Mouse (Mus musculus) lung, embryonic 14.5 days (tissue): ENCODE measurements around the gene Rgcc. TPM values are rescaled to one million over a fixed set of nuclear protein-coding genes. Genes with fewer than 3 reads are reported as not detected.

Experiments used
- ATAC-seq: fragments of 200-750 bp; cut with Nextera tagmentation; 2 replicates; pipeline ENCODE4 v1.8.0; 2017; ENCODE audit warnings: mild to moderate bottlenecking, moderate TSS enrichment, moderate library complexity; ENCODE audit not compliant: insufficient read depth
- DNase-seq: peaks from one replicate; pipeline ENCODE4 v3.0.0-alpha.2; 2015
- H3K27ac ChIP-seq: fragments of 300-500 bp; sonication (generic); 2 replicates; pipeline ENCODE4 v1.5.1; 2014; ENCODE audit warnings: low read depth, mild to moderate bottlenecking, moderate library complexity
- H3K27me3 ChIP-seq: fragments of 300-500 bp; sonication (generic); 2 replicates; pipeline ENCODE4 v1.6.1; 2014; ENCODE audit warnings: low read length, control low read depth; ENCODE audit not compliant: insufficient read depth
- H3K36me3 ChIP-seq: fragments of 300-500 bp; sonication (generic); 2 replicates; pipeline ENCODE4 v1.6.1; 2014; ENCODE audit warnings: control low read depth; ENCODE audit not compliant: insufficient read depth
- H3K4me1 ChIP-seq: fragments of 300-500 bp; sonication (generic); 2 replicates; pipeline ENCODE4 v1.6.1; 2014; ENCODE audit warnings: antibody characterized with exemption, control low read depth; ENCODE audit not compliant: insufficient read depth
- H3K4me2 ChIP-seq: fragments of 300-500 bp; sonication (generic); 2 replicates; pipeline ENCODE4 v1.6.1; 2014; ENCODE audit warnings: mild to moderate bottlenecking
- H3K4me3 ChIP-seq: fragments of 300-500 bp; sonication (generic); 2 replicates; pipeline ENCODE4 v1.5.1; 2014; ENCODE audit warnings: low read depth, low read length
- H3K9ac ChIP-seq: fragments of 300-500 bp; sonication (generic); 2 replicates; pipeline ENCODE4 v1.6.1; 2014
- H3K9me3 ChIP-seq: fragments of 300-500 bp; sonication (generic); 2 replicates; pipeline ENCODE4 v1.6.1; 2016; ENCODE audit warnings: low read depth, low read length, control low read depth
- CTCF ChIP-seq: IDR thresholded peaks from 2 replicates; pipeline ENCODE4 v1.5.1; 2016; ENCODE audit warnings: antibody characterized with exemption, low read depth
- WGBS: fragments of 180-500 bp; shearing (Covaris S2); extraction: QIAGEN DNeasy Blood & Tissue Kit; methylation state at CpG from one replicate; pipeline ENCODE4 v1.1.7; 2014; 5-methylcytosine and 5-hydroxymethylcytosine counted together
- polyA plus RNA-seq: library from polyadenylated mRNA; unstranded; fragments of >200 nt; fragmentation: Nextera tagmentation; extraction: Ambion mirVana; gene quantifications from 2 replicates; pipeline ENCODE4 v1.2.1, GENCODE M21; 2014

Gene Rgcc
- 137 and 142 TPM in 2 replicates for polyA plus RNA-seq

DNA sequence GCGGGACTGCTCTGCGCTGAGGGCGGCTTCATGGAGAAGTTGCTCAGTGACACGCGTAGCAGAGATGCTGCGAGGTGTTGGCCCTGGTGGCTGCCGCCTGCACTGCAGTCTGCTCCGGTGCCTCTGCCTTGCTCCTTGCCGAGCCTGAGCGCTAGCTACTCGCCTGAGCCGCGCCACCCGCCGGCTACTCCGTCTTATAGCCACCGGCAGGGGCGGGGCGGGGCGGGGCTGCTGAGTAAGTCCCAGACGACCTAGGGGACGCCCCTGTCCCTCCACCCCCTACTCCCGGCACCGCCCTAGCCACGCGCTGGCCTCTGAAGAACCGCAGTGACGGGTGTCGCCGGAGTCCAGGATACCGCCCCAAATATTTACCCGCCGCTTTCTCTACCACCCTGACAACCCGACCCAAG, at the start of gene Rgcc:
Rgcc (minus strand) TSS at position 180 of the 410 bp plus-strand sequence.
- H3K9ac ChIP-seq: peak within 1 kb of the TSS; percentile 66
- 2% methylated on average over 34 of the region's 34 CpGs for WGBS
- ATAC-seq (peak; percentile 99), DNase-seq (peak; percentile 97)
- H3K4me3 ChIP-seq: peak within 1 kb of the TSS; percentile 60
- H3K27me3 ChIP-seq: no peaks in the 10 kb centered on the region
- peak within 1 kb of the TSS; percentile 18 for H3K27ac ChIP-seq
- H3K4me1 ChIP-seq: no peaks in the 10 kb centered on the region; the same call in 1 of the 2 replicates
- H3K9me3 ChIP-seq: no peaks in the 10 kb centered on the region
- TF ChIP-seq CTCF: peak; percentile 96
- H3K36me3 ChIP-seq: no peaks in the 10 kb centered on the region
- peak within 1 kb of the TSS; percentile 99 for H3K4me2 ChIP-seq

DNA sequence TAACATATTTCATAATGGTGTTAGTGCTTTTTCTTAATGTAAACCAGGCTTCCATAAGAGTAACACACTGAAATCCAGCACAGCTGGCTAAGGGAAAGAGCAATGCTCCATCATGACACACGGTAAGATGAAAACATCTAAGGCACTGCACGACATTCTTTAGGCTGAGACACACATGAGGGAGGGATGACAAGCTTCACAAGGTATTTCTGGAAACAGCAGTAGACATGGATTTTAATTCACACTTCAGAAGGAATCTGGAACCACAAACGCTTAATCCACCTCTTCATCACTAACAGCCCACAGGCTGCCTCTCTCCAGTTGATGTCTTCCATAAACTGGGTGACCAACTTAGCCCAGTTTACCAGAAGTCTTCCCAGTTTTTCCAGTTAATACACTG, 44.9 kb upstream of the Rgcc start:
- DNase-seq (no peak), ATAC-seq (no peak)
- WGBS: 71% methylated on average over 3 of the region's 3 CpGs

DNA sequence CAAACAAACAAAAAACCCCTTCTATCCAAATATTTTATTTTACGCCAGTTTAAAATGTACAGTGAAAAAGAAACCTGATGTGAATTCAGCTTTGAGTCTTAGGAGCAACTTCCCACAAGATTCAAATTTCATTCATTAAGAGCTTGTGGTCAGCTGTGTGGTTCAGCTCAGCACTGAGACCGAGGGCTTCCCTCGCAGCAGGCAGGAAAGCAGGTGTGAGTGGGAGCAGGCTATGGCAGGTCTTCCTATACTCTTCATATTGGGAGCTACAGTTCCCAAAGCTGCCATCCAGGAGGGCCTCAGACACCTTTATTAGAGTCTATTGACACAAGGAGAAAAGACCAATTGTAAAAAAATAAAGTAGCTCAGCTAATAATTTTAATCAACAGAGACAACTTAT, 34.2 kb upstream of the Rgcc start:
- Histone ChIP-seq H3K36me3 (peaks cover 62% of the 10 kb centered on the region), H3K4me3 (no peak overlapping the region), H3K4me1 (no peaks in the 10 kb centered on the region), H3K27me3 (no peaks in the 10 kb centered on the region), H3K27ac (no peak overlapping the region), H3K9ac (no peak overlapping the region), H3K4me2 (no peak overlapping the region), H3K9me3 (no peaks in the 10 kb centered on the region)
- 90% methylated on average over 3 of the region's 3 CpGs for WGBS
- DNase-seq (no peak), ATAC-seq (no peak)
- no peak for TF ChIP-seq CTCF

More for the DNA sequence above, 44.9 kb upstream of the Rgcc start:
- Histone ChIP-seq H3K36me3 (peaks cover 58% of the 10 kb centered on the region), H3K27me3 (no peaks in the 10 kb centered on the region), H3K27ac (no peak overlapping the region), H3K9me3 (no peaks in the 10 kb centered on the region), H3K4me3 (no peak overlapping the region), H3K9ac (no peak overlapping the region), H3K4me1 (no peaks in the 10 kb centered on the region), H3K4me2 (no peak overlapping the region)
- no peak for TF ChIP-seq CTCF

DNA sequence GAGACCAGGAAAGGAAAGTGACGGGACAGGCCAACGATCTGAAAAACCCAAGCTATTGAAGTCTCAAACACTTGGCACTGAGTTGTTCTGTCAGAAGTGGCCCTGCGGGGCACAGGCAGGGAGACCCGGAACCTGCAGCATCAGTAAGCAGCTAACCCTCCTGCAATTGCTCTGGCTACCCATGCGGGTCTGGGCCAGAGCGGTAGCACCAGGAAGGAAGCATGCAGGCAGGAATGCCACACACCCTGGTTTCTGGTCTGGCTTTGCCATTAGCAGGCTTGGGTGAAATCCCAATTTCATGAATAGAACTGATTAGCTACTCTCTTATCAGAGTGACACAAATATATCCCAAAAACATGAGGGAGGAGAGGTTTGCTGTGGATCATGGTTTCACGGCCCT, 30.5 kb upstream of the Rgcc start:
- Histone ChIP-seq H3K4me3 (no peak overlapping the region), H3K27me3 (no peaks in the 10 kb centered on the region), H3K4me1 (no peaks in the 10 kb centered on the region), H3K4me2 (no peak overlapping the region), H3K9me3 (no peaks in the 10 kb centered on the region), H3K9ac (no peak overlapping the region), H3K36me3 (peaks cover 31% of the 10 kb centered on the region), H3K27ac (no peak overlapping the region)
- no peak for DNase-seq
- 0 out of 2 replicates have a peak, but pooled peaks have one; percentile 11 for ATAC-seq
- TF ChIP-seq CTCF: no peak
- 64% methylated on average over 7 of the region's 7 CpGs for WGBS

DNA sequence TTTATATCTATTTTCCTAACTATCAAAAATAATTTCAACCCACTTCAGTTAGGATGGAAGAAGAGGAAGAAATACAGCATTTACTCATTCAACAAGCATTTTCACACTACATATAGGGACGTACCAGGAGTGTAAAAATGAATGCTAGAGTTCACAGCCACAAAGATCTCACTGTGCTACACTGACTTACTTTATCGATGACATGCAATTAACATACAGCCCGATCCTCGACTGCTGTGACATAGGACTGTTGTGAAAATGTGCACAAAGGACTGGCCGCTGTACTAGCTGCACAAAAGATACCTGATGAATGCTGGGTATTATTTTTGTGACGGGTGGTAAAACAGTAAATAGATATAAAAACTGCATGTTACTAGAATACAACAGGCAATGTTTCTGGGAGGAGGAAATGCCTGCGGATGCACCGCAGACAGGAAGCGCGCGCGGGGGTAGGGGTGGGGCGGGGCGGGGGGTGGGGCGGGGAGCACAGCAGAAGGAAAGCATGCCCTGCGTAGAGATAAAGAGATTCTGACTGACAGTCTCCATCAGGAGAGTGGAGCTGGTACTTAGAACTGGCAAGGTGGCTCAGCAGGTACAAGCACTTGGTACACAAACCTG, 29.6 kb upstream of the Rgcc start:
- Histone ChIP-seq H3K4me1 (no peaks in the 10 kb centered on the region), H3K9me3 (no peaks in the 10 kb centered on the region), H3K4me2 (peak overlapping the region; percentile 43), H3K27me3 (no peaks in the 10 kb centered on the region), H3K27ac (no peak overlapping the region), H3K4me3 (no peak overlapping the region; the same call in 1 of the 2 replicates), H3K9ac (no peak overlapping the region), H3K36me3 (peaks cover 22% of the 10 kb centered on the region)
- peak; percentile 28 for DNase-seq
- TF ChIP-seq CTCF: no peak
- WGBS: 61% methylated on average over 16 of the region's 16 CpGs
- 0 out of 2 replicates have a peak, but pooled peaks have one; percentile 32 for ATAC-seq

DNA sequence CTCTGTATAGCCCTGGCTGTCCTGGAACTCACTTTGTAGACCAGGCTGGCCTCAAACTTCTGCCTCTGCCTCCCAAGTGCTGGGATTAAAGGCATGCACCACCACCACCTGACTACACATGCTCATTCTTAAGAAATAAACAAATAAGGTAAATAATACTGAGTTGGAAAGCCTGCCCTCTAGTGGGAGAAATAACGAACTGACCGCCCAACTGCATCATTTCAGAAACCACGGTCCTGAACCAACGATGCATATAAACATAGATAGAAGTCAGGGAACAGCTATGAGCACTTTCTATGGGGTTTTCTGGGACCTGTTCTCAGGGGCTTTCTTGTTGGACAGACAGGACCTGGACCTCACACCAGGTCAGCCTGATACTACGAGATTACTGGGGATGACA, 25.6 kb upstream of the Rgcc start:
- H3K27me3 ChIP-seq: no peaks in the 10 kb centered on the region
- WGBS: 23% methylated on average over 5 of the region's 5 CpGs
- no peak overlapping the region for H3K27ac ChIP-seq
- peak; percentile 76 for DNase-seq
- H3K4me2 ChIP-seq: no peak overlapping the region
- ATAC-seq: no peak
- no peaks in the 10 kb centered on the region for H3K4me1 ChIP-seq
- no peaks in the 10 kb centered on the region for H3K36me3 ChIP-seq
- H3K9ac ChIP-seq: no peak overlapping the region
- H3K4me3 ChIP-seq: no peak overlapping the region
- H3K9me3 ChIP-seq: no peaks in the 10 kb centered on the region
- TF ChIP-seq CTCF: peak; percentile 69

DNA sequence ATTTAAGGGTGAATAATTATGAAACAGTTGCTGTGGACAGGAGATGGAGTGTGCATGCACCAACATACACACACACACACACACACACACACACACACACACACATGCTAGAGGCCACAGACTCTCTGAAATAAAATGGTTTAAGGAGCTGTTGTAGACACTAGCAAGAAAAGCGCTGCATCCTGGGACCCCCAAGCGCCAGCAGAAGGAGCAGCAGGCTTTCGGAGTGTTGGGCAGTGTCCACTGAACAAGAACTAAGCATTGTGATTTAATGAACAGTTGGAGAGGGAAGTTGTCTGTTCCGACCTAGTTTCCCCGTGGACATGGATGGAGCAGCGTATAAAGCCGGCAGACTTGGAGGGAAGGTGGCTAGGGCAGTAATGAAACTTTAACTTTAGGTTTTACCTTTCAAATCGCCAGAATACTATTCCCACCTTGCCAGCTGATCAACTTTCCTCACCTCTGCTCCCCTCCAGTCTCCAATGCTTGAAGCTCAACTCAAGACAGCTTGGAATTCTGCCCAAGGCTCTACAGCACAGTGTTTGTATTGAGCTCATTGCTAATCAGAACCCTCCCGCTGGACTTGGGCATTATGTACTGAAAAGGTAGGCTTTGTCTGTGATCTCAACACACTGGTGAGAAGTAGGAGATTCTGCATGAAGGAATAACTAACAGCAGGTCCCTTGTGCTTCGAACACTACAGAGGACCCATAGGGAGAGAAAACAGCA, 22.8 kb upstream of the Rgcc start:
- DNase-seq (peak; percentile 50), ATAC-seq (no peak)
- Histone ChIP-seq H3K4me1 (no peaks in the 10 kb centered on the region), H3K4me2 (no peak overlapping the region), H3K9ac (no peak overlapping the region), H3K27me3 (no peaks in the 10 kb centered on the region), H3K4me3 (no peak overlapping the region), H3K36me3 (no peaks in the 10 kb centered on the region), H3K9me3 (no peaks in the 10 kb centered on the region), H3K27ac (no peak overlapping the region)
- 71% methylated on average over 10 of the region's 10 CpGs for WGBS
- TF ChIP-seq CTCF: no peak
